Mouse (Mus musculus): ENCODE measurements around the gene Col16a1. TPM values are rescaled to one million over a fixed set of nuclear protein-coding genes. Genes with fewer than 3 reads are reported as not detected.

Gene Col16a1
- 5.3 and 9.9 TPM in 2 replicates for polyA plus RNA-seq (2014; fragmentation: Nextera tagmentation; extraction: Ambion mirVana)

GRCm38 (mm10) chr4:130047331-130048202 lies at the start of gene Col16a1:
TSS of gene Col16a1 (plus strand) at chr4:130047840.
- Histone ChIP-seq H3K4me1 (replicated peaks; ENCODE audit: control insufficient read depth, insufficient read depth, low read length) (peaks cover 9% of the 10 kb centered on the region), H3K36me3 (ENCODE audit: control insufficient read depth, insufficient read depth, low read length) (no peaks in the 10 kb centered on the region), H3K9me3 (ENCODE audit: control insufficient read depth, low read length) (no peaks in the 10 kb centered on the region), H3K27ac (ENCODE audit: low read depth, low read length) (peak within 1 kb of the TSS; percentile 59), H3K9ac (ENCODE audit: low read depth, low read length) (peak within 1 kb of the TSS; percentile 40), H3K27me3 (ENCODE audit: control insufficient read depth, insufficient read depth, low read length) (peaks cover 5% of the 10 kb centered on the region), H3K4me3 (ENCODE audit: low read depth, low read length) (peak within 1 kb of the TSS; percentile 30), H3K4me2 (replicated peaks; ENCODE audit: low read depth, low read length) (peak within 1 kb of the TSS; percentile 74)
- DNase-seq (ENCODE audit: low spot score) (peak; percentile 74), ATAC-seq (ENCODE audit: low FRiP score) (peak; percentile 69)
- 2% methylated on average over 39 of the region's 46 CpGs for WGBS

DNA sequence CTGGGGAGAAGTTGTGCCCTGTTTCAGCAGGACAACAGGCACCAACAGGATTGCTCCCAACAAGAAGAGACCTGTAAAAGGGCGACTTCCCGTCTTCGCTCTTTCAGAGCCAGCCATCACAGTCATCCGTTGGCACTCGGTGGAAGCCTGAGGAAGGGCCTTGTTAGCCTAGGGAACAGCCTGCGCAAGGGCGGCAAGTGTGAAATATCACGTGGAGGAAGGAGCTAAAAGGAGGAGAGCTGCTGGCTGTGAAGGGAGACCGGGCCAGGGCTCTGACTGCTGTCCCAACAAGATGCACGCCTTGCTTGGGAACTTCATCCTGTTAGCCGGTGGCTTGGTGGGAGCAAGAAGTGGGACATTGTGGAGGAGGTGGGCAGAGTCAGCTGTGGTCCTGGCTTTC lies 49.5 kb upstream of the Col16a1 start:
- no peaks in the 10 kb centered on the region for H3K9me3 ChIP-seq (ENCODE audit: control insufficient read depth, low read length)
- no peak for DNase-seq (ENCODE audit: low spot score)
- no peak overlapping the region for H3K27ac ChIP-seq (ENCODE audit: low read depth, low read length)
- H3K4me1 ChIP-seq (replicated peaks; ENCODE audit: control insufficient read depth, insufficient read depth, low read length) = 0 out of 2 replicates have a peak, but pooled peaks cover 3% of the 10 kb centered on the region
- ATAC-seq (ENCODE audit: low FRiP score) = no peak
- H3K36me3 ChIP-seq (ENCODE audit: control insufficient read depth, insufficient read depth, low read length) = no peaks in the 10 kb centered on the region
- WGBS = 68% methylated on average over 11 of the region's 11 CpGs
- H3K27me3 ChIP-seq (ENCODE audit: control insufficient read depth, insufficient read depth, low read length) = 0 out of 2 replicates have a peak, but pooled peaks cover 3% of the 10 kb centered on the region
- no peak overlapping the region for H3K4me3 ChIP-seq (ENCODE audit: low read depth, low read length)
- no peak overlapping the region for H3K9ac ChIP-seq (ENCODE audit: low read depth, low read length)
- H3K4me2 ChIP-seq (replicated peaks; ENCODE audit: low read depth, low read length) = no peak overlapping the region

DNA sequence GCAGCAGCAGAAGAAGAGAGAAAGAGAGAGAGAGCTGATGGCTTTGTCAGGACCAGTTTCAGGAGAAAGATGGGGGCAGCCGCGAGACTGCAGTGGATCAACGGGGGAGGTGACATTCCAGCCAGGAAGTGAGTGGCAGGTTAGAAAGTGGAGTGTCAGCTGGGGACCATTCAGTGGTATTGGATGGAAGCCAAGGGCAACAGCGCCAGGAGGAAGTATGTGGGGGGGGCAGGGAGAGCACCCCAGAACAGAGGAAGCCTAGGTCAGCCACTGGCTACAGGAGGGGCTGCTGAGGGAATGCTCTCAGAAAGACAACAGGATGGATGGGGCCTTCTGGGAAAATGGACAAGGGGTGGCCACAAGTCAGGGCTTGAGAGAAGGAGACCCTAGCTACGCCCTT lies 45.9 kb upstream of the Col16a1 start:
- Histone ChIP-seq H3K9ac (ENCODE audit: low read depth, low read length) (no peak overlapping the region), H3K27ac (ENCODE audit: low read depth, low read length) (no peak overlapping the region), H3K36me3 (ENCODE audit: control insufficient read depth, insufficient read depth, low read length) (no peaks in the 10 kb centered on the region), H3K9me3 (ENCODE audit: control insufficient read depth, low read length) (no peaks in the 10 kb centered on the region), H3K4me3 (ENCODE audit: low read depth, low read length) (no peak overlapping the region), H3K4me2 (replicated peaks; ENCODE audit: low read depth, low read length) (no peak overlapping the region), H3K27me3 (ENCODE audit: control insufficient read depth, insufficient read depth, low read length) (peaks cover 3% of the 10 kb centered on the region; the same call in 1 of the 2 replicates), H3K4me1 (replicated peaks; ENCODE audit: control insufficient read depth, insufficient read depth, low read length) (0 out of 2 replicates have a peak, but pooled peaks cover 4% of the 10 kb centered on the region)
- ATAC-seq (ENCODE audit: low FRiP score) (no peak), DNase-seq (ENCODE audit: low spot score) (no peak)
- WGBS = 36% methylated on average over 5 of the region's 5 CpGs

DNA sequence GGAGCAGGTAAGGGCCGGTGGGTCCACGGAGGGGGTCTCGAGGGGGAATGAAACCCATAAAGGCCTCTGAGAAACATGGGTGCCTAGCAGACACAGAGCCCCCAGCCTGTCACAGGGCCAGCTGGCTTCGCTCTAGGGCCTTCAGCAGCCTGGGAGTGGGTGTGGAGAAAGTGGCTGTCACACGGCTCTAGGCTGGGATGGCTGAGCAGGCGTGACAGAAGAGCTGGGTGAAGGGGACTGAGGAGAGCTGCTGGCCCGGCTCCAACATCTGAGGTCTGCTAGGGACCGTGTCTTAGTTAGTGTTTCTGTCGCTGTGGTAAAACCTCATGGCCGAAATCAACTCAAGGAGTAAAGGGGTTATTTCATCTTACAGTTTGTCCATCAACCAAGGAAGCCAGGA lies 45.5 kb upstream of the Col16a1 start:
- no peak for ATAC-seq (ENCODE audit: low FRiP score)
- H3K27ac ChIP-seq (ENCODE audit: low read depth, low read length) = no peak overlapping the region
- WGBS = 78% methylated on average over 10 of the region's 10 CpGs

GRCm38 (mm10) chr4:130005593-130005992 lies 42.0 kb upstream of the Col16a1 start:
- 43% methylated on average over 9 of the region's 9 CpGs for WGBS
- DNase-seq (ENCODE audit: low spot score) = no peak
- peaks cover 12% of the 10 kb centered on the region for H3K27me3 ChIP-seq (ENCODE audit: control insufficient read depth, insufficient read depth, low read length)

More for the DNA sequence above, 45.5 kb upstream of the Col16a1 start:
- H3K4me1 ChIP-seq (replicated peaks; ENCODE audit: control insufficient read depth, insufficient read depth, low read length) = 0 out of 2 replicates have a peak, but pooled peaks cover 4% of the 10 kb centered on the region
- no peak overlapping the region for H3K4me2 ChIP-seq (replicated peaks; ENCODE audit: low read depth, low read length)
- no peak overlapping the region for H3K4me3 ChIP-seq (ENCODE audit: low read depth, low read length)
- no peaks in the 10 kb centered on the region for H3K36me3 ChIP-seq (ENCODE audit: control insufficient read depth, insufficient read depth, low read length)
- H3K9me3 ChIP-seq (ENCODE audit: control insufficient read depth, low read length) = no peaks in the 10 kb centered on the region
- no peak overlapping the region for H3K9ac ChIP-seq (ENCODE audit: low read depth, low read length)
- no peak for DNase-seq (ENCODE audit: low spot score)
- H3K27me3 ChIP-seq (ENCODE audit: control insufficient read depth, insufficient read depth, low read length) = peaks cover 3% of the 10 kb centered on the region

GRCm38 (mm10) chr4:130006533-130006932 lies 41.1 kb upstream of the Col16a1 start:
- DNase-seq (ENCODE audit: low spot score) = no peak
- peak overlapping the region; percentile 34; the same call in 1 of the 2 replicates for H3K9ac ChIP-seq (ENCODE audit: low read depth, low read length)
- H3K4me1 ChIP-seq (replicated peaks; ENCODE audit: control insufficient read depth, insufficient read depth, low read length) = 0 out of 2 replicates have a peak, but pooled peaks cover 4% of the 10 kb centered on the region
- peak overlapping the region; percentile 36 for H3K4me2 ChIP-seq (replicated peaks; ENCODE audit: low read depth, low read length)
- no peaks in the 10 kb centered on the region for H3K9me3 ChIP-seq (ENCODE audit: control insufficient read depth, low read length)
- WGBS = 17% methylated on average over 23 of the region's 25 CpGs
- peaks cover 12% of the 10 kb centered on the region for H3K27me3 ChIP-seq (ENCODE audit: control insufficient read depth, insufficient read depth, low read length)
- ATAC-seq (ENCODE audit: low FRiP score) = no peak
- H3K36me3 ChIP-seq (ENCODE audit: control insufficient read depth, insufficient read depth, low read length) = no peaks in the 10 kb centered on the region
- H3K27ac ChIP-seq (ENCODE audit: low read depth, low read length) = no peak overlapping the region
- H3K4me3 ChIP-seq (ENCODE audit: low read depth, low read length) = 0 out of 2 replicates have a peak overlapping the region, but pooled peaks have one; percentile 14

More at GRCm38 (mm10) chr4:130005593-130005992, 42.0 kb upstream of the Col16a1 start:
- no peak for ATAC-seq (ENCODE audit: low FRiP score)
- Histone ChIP-seq H3K9me3 (ENCODE audit: control insufficient read depth, low read length) (no peaks in the 10 kb centered on the region), H3K9ac (ENCODE audit: low read depth, low read length) (no peak overlapping the region), H3K27ac (ENCODE audit: low read depth, low read length) (no peak overlapping the region), H3K4me1 (replicated peaks; ENCODE audit: control insufficient read depth, insufficient read depth, low read length) (0 out of 2 replicates have a peak, but pooled peaks cover 6% of the 10 kb centered on the region), H3K4me3 (ENCODE audit: low read depth, low read length) (no peak overlapping the region), H3K36me3 (ENCODE audit: control insufficient read depth, insufficient read depth, low read length) (no peaks in the 10 kb centered on the region), H3K4me2 (replicated peaks; ENCODE audit: low read depth, low read length) (no peak overlapping the region)

- WGBS = 82% methylated on average over 14 of the region's 14 CpGs
- H3K9me3 ChIP-seq (ENCODE audit: control insufficient read depth, low read length) = no peaks in the 10 kb centered on the region
- no peaks in the 10 kb centered on the region for H3K36me3 ChIP-seq (ENCODE audit: control insufficient read depth, insufficient read depth, low read length)
- DNase-seq (ENCODE audit: low spot score) (no peak), ATAC-seq (ENCODE audit: low FRiP score) (no peak)
- no peak overlapping the region for H3K9ac ChIP-seq (ENCODE audit: low read depth, low read length)
- no peak overlapping the region for H3K4me3 ChIP-seq (ENCODE audit: low read depth, low read length)
- H3K27ac ChIP-seq (ENCODE audit: low read depth, low read length) = no peak overlapping the region
- H3K4me2 ChIP-seq (replicated peaks; ENCODE audit: low read depth, low read length) = no peak overlapping the region
- H3K27me3 ChIP-seq (ENCODE audit: control insufficient read depth, insufficient read depth, low read length) = peaks cover 12% of the 10 kb centered on the region
- H3K4me1 ChIP-seq (replicated peaks; ENCODE audit: control insufficient read depth, insufficient read depth, low read length) = 0 out of 2 replicates have a peak, but pooled peaks cover 3% of the 10 kb centered on the region
These were observed 38.6 kb upstream of the Col16a1 start for GRCm38 (mm10) chr4:130009043-130009442.

GRCm38 (mm10) chr4:130010723-130011122 lies 36.9 kb upstream of the Col16a1 start:
- Histone ChIP-seq H3K36me3 (ENCODE audit: control insufficient read depth, insufficient read depth, low read length) (no peaks in the 10 kb centered on the region), H3K4me1 (replicated peaks; ENCODE audit: control insufficient read depth, insufficient read depth, low read length) (0 out of 2 replicates have a peak, but pooled peaks cover 6% of the 10 kb centered on the region), H3K4me3 (ENCODE audit: low read depth, low read length) (no peak overlapping the region), H3K9ac (ENCODE audit: low read depth, low read length) (no peak overlapping the region), H3K27ac (ENCODE audit: low read depth, low read length) (no peak overlapping the region), H3K27me3 (ENCODE audit: control insufficient read depth, insufficient read depth, low read length) (peaks cover 12% of the 10 kb centered on the region), H3K4me2 (replicated peaks; ENCODE audit: low read depth, low read length) (no peak overlapping the region), H3K9me3 (ENCODE audit: control insufficient read depth, low read length) (no peaks in the 10 kb centered on the region)
- no peak for DNase-seq (ENCODE audit: low spot score)
- ATAC-seq (ENCODE audit: low FRiP score) = no peak
- 94% methylated on average over 4 of the region's 4 CpGs for WGBS
